Mouse (Mus musculus) heart, embryonic 16.5 days (tissue): ENCODE measurements around the gene Tppp. TPM values are rescaled to one million over a fixed set of nuclear protein-coding genes. Genes with fewer than 3 reads are reported as not detected.

Source experiments
- ATAC-seq: fragments of 200-750 bp; cut with Nextera tagmentation; replicated peaks from 2 replicates; pipeline ENCODE4 v1.8.0; 2017; ENCODE audit warnings: moderate number of reproducible peaks; ENCODE audit not compliant: insufficient read depth, low FRiP score; ENCODE audit errors: extremely low read depth
- H3K27ac ChIP-seq: fragments of 300-500 bp; sonication (generic); 2 replicates; pipeline ENCODE4 v1.5.1; 2014; ENCODE audit warnings: mild to moderate bottlenecking, low read length, control low read depth, moderate library complexity
- H3K27me3 ChIP-seq: fragments of 300-500 bp; sonication (generic); 2 replicates; pipeline ENCODE4 v1.6.1; 2014; ENCODE audit warnings: low read length, mixed read lengths; ENCODE audit not compliant: control insufficient read depth, insufficient read depth
- H3K36me3 ChIP-seq: fragments of 300-500 bp; sonication (generic); 2 replicates; pipeline ENCODE4 v1.6.1; 2014; ENCODE audit not compliant: control insufficient read depth, insufficient read depth
- H3K4me1 ChIP-seq: fragments of 300-500 bp; sonication (generic); 2 replicates; pipeline ENCODE4 v1.6.1; 2014; ENCODE audit warnings: low read length, mixed read lengths; ENCODE audit not compliant: control insufficient read depth, insufficient read depth
- H3K4me2 ChIP-seq: fragments of 300-500 bp; sonication (generic); 2 replicates; pipeline ENCODE4 v1.6.1; 2014; ENCODE audit warnings: low read depth, mild to moderate bottlenecking, control low read depth, low read length
- H3K4me3 ChIP-seq: fragments of 300-500 bp; sonication (generic); 2 replicates; pipeline ENCODE4 v1.5.1; 2014; ENCODE audit warnings: mild to moderate bottlenecking, control low read depth, low read length
- H3K9ac ChIP-seq: fragments of 300-500 bp; sonication (generic); 2 replicates; pipeline ENCODE4 v1.6.1; 2014; ENCODE audit warnings: low read length, control low read depth
- H3K9me3 ChIP-seq: fragments of 300-500 bp; sonication (generic); replicated peaks from 2 replicates; pipeline ENCODE4 v1.6.1; 2016; ENCODE audit warnings: low read length; ENCODE audit not compliant: control insufficient read depth
- WGBS: fragments of 180-500 bp; shearing (Covaris S2); extraction: QIAGEN DNeasy Blood & Tissue Kit; methylation state at CpG from one replicate; pipeline ENCODE4 v1.1.7; 2014; 5-methylcytosine and 5-hydroxymethylcytosine counted together
- polyA plus RNA-seq: library from polyadenylated mRNA; unstranded; fragments of >200 nt; fragmentation: Nextera tagmentation; extraction: Ambion mirVana; gene quantifications from 2 replicates; pipeline ENCODE4 v1.2.1, GENCODE M21; 2015

The Tppp gene
- polyA plus RNA-seq, 1 experiment from 2014 or later = 8.6 TPM

- H3K4me1 ChIP-seq = peaks cover 7% of the 10 kb centered on the region
- no peak overlapping the region for H3K4me3 ChIP-seq
- no peaks in the 10 kb centered on the region for H3K27me3 ChIP-seq
- H3K36me3 ChIP-seq = 0 out of 2 replicates have a peak, but pooled peaks cover 2% of the 10 kb centered on the region
- no peak for ATAC-seq
- no peak overlapping the region for H3K4me2 ChIP-seq
- no peak overlapping the region for H3K27ac ChIP-seq
- no peak overlapping the region for H3K9ac ChIP-seq
- no peaks in the 10 kb centered on the region for H3K9me3 ChIP-seq
- 80% methylated on average over 8 of the region's 8 CpGs for WGBS
Measured at GRCm38 (mm10) chr13:74031133-74031532, 21.9 kb downstream of the Tppp start.

- Histone ChIP-seq H3K27me3 (no peaks in the 10 kb centered on the region), H3K4me3 (no peak overlapping the region), H3K4me2 (no peak overlapping the region), H3K4me1 (no peaks in the 10 kb centered on the region), H3K9me3 (no peaks in the 10 kb centered on the region), H3K36me3 (peaks cover 3% of the 10 kb centered on the region; the same call in 1 of the 2 replicates), H3K27ac (no peak overlapping the region), H3K9ac (no peak overlapping the region)
- no peak for ATAC-seq
- 74% methylated on average over 2 of the region's 2 CpGs for WGBS
Measured at GRCm38 (mm10) chr13:74034756-74035155, 25.5 kb downstream of the Tppp start.

- H3K4me3 ChIP-seq = no peak overlapping the region
- H3K27ac ChIP-seq = no peak overlapping the region
- 88% methylated on average over 2 of the region's 2 CpGs for WGBS
- H3K9ac ChIP-seq = no peak overlapping the region
- H3K36me3 ChIP-seq = peaks cover 8% of the 10 kb centered on the region; the same call in 1 of the 2 replicates
- H3K4me1 ChIP-seq = no peaks in the 10 kb centered on the region
- H3K4me2 ChIP-seq = no peak overlapping the region
- H3K27me3 ChIP-seq = no peaks in the 10 kb centered on the region
- H3K9me3 ChIP-seq = no peaks in the 10 kb centered on the region
- no peak for ATAC-seq
Measured at GRCm38 (mm10) chr13:74035776-74036175, 26.6 kb downstream of the Tppp start.

DNA sequence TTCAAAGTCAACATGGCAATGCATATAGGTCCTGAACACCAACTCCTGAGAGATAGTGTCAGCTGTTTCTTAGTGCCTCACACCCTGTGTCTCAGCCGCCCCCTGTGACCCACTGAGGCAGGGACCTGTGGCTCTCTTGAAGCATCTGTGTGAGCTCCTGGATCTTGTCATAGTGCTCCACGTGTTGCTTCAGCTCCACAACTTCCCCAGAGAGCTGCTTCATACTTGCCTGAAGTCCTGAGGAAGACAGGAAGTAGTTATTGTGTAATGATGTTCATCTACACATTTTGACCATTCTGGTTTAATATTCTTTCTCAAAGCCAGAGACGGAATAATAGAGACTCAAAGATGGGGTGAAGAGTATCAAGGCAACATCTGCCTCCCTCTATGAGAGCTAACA is 30.7 kb downstream of the Tppp start:
- no peak for ATAC-seq
- H3K4me3 ChIP-seq = no peak overlapping the region
- H3K36me3 ChIP-seq = peaks cover 15% of the 10 kb centered on the region
- H3K9ac ChIP-seq = no peak overlapping the region
- no peak overlapping the region for H3K27ac ChIP-seq
- H3K4me1 ChIP-seq = no peaks in the 10 kb centered on the region
- H3K9me3 ChIP-seq = no peaks in the 10 kb centered on the region
- no peak overlapping the region for H3K4me2 ChIP-seq
- H3K27me3 ChIP-seq = no peaks in the 10 kb centered on the region
- WGBS = 81% methylated on average over 3 of the region's 3 CpGs

GRCm38 (mm10) chr13:74056194-74056593 is 47.0 kb downstream of the Tppp start:
- Histone ChIP-seq H3K9ac (no peak overlapping the region), H3K27ac (no peak overlapping the region), H3K9me3 (no peaks in the 10 kb centered on the region), H3K27me3 (no peaks in the 10 kb centered on the region), H3K4me1 (no peaks in the 10 kb centered on the region), H3K36me3 (peaks cover 20% of the 10 kb centered on the region), H3K4me3 (no peak overlapping the region), H3K4me2 (no peak overlapping the region)
- no peak for ATAC-seq
- 94% methylated on average over 1 of the region's 1 CpGs for WGBS

DNA sequence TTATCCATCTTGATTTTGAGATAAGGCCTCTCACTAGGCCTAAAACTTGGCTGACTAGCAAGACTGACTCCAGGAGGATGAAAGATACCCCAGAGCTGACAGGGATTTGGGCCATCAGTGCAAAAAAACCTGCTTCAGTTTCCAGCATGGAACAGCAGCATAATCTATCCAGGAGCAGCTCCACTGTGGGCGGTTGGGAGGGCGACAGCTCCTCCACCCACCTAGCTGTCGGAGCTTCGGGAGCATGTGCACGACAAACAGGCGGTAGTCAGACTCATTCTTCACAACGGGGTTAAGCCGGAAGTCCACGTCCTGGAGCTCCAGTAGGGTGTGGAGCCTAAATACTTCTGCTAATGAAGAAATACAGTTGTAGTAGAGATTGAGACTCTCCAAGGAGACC is 48.9 kb downstream of the Tppp start:
- WGBS = 94% methylated on average over 9 of the region's 9 CpGs

DNA sequence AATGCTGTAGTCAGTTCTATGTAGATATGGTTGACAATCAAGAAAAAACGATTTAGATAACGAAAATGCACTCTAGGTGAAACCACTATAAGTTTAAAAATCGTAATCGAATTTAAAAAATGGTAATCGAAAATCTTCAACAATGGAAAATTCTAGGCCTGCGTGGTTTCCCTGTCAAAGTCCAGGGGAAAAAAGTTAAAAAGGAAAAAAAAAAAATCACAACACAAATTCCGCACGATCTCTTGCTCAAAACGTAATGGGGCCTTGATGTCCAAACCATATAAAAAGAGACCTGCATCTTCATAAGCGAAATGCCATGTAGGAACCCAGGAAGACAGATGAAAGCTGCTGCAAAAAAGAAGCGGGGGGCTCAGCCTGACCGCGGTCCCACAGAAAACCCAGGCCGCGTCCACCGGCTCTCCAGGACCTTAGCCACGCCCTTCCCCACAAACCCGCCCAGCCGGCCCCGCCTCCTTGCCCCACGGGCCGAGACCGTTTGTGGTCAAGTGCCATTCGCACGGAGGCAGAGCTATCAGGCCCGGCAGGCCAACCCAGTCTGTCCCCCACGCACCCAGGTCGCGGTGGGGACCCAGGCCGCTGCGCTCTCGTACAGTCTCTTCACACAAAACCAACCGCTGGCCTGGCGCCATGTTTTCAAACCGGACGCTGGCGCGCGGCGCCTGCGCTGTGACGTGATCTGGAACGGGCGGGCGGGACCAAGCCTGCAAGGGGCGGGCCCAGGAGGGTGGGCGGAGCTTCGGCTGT is 52.6 kb downstream of the Tppp start, which contains the start of gene Cep72:
Gene Cep72 (minus strand): TSS at position 687 of the 765 bp plus-strand sequence.
- Histone ChIP-seq H3K9me3 (no peaks in the 10 kb centered on the region), H3K27ac (peak within 1 kb of the TSS; percentile 85), H3K27me3 (no peaks in the 10 kb centered on the region), H3K4me2 (peak within 1 kb of the TSS; percentile 70), H3K9ac (peak within 1 kb of the TSS; percentile 87), H3K4me3 (peak within 1 kb of the TSS; percentile 74), H3K36me3 (peaks cover 10% of the 10 kb centered on the region), H3K4me1 (no peaks in the 10 kb centered on the region)
- WGBS = 3% methylated on average over 48 of the region's 48 CpGs
- peak; percentile 97 for ATAC-seq

More for the DNA sequence above, 48.9 kb downstream of the Tppp start:
- H3K4me3 ChIP-seq = no peak overlapping the region
- no peaks in the 10 kb centered on the region for H3K9me3 ChIP-seq
- no peaks in the 10 kb centered on the region for H3K4me1 ChIP-seq
- ATAC-seq = no peak
- no peak overlapping the region for H3K4me2 ChIP-seq
- H3K9ac ChIP-seq = no peak overlapping the region
- no peak overlapping the region for H3K27ac ChIP-seq
- H3K27me3 ChIP-seq = no peaks in the 10 kb centered on the region
- peaks cover 13% of the 10 kb centered on the region for H3K36me3 ChIP-seq

- H3K36me3 ChIP-seq = peaks cover 4% of the 10 kb centered on the region; the same call in 1 of the 2 replicates
- no peaks in the 10 kb centered on the region for H3K4me1 ChIP-seq
- peak overlapping the region; percentile 87 for H3K9ac ChIP-seq
- H3K4me3 ChIP-seq = peak overlapping the region; percentile 74
- H3K27me3 ChIP-seq = no peaks in the 10 kb centered on the region
- no peaks in the 10 kb centered on the region for H3K9me3 ChIP-seq
- H3K4me2 ChIP-seq = peak overlapping the region; percentile 70
- no peak overlapping the region; the same call in 1 of the 2 replicates for H3K27ac ChIP-seq
- no peak for ATAC-seq
- WGBS = 25% methylated on average over 10 of the region's 11 CpGs
Measured at GRCm38 (mm10) chr13:74062378-74063128, 53.3 kb downstream of the Tppp start.
